Mouse (Mus musculus) olfactory bulb, adult 2 months (tissue): Measurements from ENCODE around the gene Foxc2.

Experiments
- CTCF ChIP-seq: fragments of 200-500 bp; IDR thresholded peaks from 2 replicates; pipeline ENCODE4 v1.5.1; 2012; ENCODE audit warnings: low read depth, mild to moderate bottlenecking, low read length, moderate library complexity; ENCODE audit not compliant: insufficient read depth
- POLR2A ChIP-seq: fragments of 200-500 bp; IDR thresholded peaks from 2 replicates; pipeline ENCODE4 v1.6.1; 2012; ENCODE audit warnings: mild to moderate bottlenecking, low read depth, low read length, moderate library complexity; ENCODE audit not compliant: insufficient read depth

GRCm38 (mm10) chr8:121080361-121081090, 35.4 kb upstream of the Foxc2 start:
- no peak for TF ChIP-seq POLR2A
- TF ChIP-seq CTCF, result no peak
